Mouse (Mus musculus): Measurements from ENCODE around the gene Apoh. TPM values are rescaled to one million over a fixed set of nuclear protein-coding genes. Genes with fewer than 3 reads are reported as not detected.

The Apoh gene
- total and polyA plus RNA-seq, 2 experiments from 2014 or later = 0.35 TPM; not detected in 1

DNA sequence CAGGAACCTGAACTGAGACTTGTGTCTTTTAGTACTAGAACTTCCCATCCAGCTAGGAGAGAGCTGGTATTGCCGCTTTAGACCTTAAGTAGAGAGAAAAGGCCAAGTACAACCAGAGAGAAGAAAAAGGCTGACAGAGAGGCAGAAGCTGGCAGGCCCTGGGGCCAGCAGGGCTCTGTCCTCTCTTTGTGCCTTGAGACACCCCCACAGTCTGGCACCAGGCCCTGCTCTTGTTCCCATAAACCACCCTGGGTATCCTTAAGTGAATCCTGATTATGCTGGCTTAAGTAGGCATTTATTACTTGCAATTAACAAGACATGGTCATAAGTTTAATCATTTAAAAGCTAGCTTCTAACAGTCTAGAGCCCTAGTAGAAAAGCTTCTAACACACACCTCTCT lies 42.7 kb upstream of the Apoh start:
- Histone ChIP-seq H3K4me3 (ENCODE audit: low read depth, low read length) (no peak overlapping the region), H3K36me3 (ENCODE audit: insufficient read depth, low read length) (no peaks in the 10 kb centered on the region), H3K9ac (replicated peaks; ENCODE audit: low read length, poor library complexity, severe bottlenecking) (no peak overlapping the region), H3K9me3 (ENCODE audit: low read length) (no peaks in the 10 kb centered on the region), H3K4me2 (ENCODE audit: low read depth, low read length, poor library complexity, severe bottlenecking) (no peak overlapping the region), H3K4me1 (ENCODE audit: insufficient read depth, low read length) (peaks cover 3% of the 10 kb centered on the region; the same call in 1 of the 2 replicates), H3K27ac (ENCODE audit: low read depth, low read length) (no peak overlapping the region), H3K27me3 (ENCODE audit: insufficient read depth, low read length) (no peaks in the 10 kb centered on the region)
- no peak for TF ChIP-seq CTCF (IDR thresholded peaks at IDR 0.05)
- WGBS = 88% methylated on average over 1 of the region's 1 CpGs
- no peak for DNase-seq (ENCODE audit: low spot score)
- ATAC-seq (ENCODE audit: low FRiP score) = no peak

DNA sequence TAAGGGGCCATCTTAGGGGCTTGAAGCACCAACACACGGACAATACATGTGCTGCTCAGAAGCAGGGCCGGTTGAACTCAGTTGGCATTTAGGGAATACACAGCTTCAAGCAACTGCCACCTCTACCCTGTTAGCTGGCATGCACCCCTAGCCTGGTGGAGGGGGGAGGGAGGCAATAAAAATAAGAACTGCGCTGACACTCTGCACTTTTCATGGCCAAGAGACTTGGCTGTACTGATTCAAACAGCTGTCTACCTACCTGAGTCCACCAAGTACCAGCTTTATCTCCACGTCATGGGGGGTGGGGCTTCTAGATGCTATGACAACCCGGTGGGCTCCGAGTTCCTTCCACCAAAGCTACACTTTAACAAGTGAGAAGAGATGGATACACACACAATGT lies 42.1 kb upstream of the Apoh start:
- Histone ChIP-seq H3K9ac (replicated peaks; ENCODE audit: low read length, poor library complexity, severe bottlenecking) (no peak overlapping the region), H3K27ac (ENCODE audit: low read depth, low read length) (no peak overlapping the region), H3K4me3 (ENCODE audit: low read depth, low read length) (no peak overlapping the region), H3K36me3 (ENCODE audit: insufficient read depth, low read length) (no peaks in the 10 kb centered on the region), H3K4me1 (ENCODE audit: insufficient read depth, low read length) (peaks cover 3% of the 10 kb centered on the region; the same call in 1 of the 2 replicates), H3K4me2 (ENCODE audit: low read depth, low read length, poor library complexity, severe bottlenecking) (no peak overlapping the region), H3K27me3 (ENCODE audit: insufficient read depth, low read length) (no peaks in the 10 kb centered on the region), H3K9me3 (ENCODE audit: low read length) (no peaks in the 10 kb centered on the region)
- TF ChIP-seq CTCF (IDR thresholded peaks at IDR 0.05) = no peak
- WGBS = 77% methylated on average over 6 of the region's 6 CpGs
- ATAC-seq (ENCODE audit: low FRiP score) (no peak), DNase-seq (ENCODE audit: low spot score) (no peak)

DNA sequence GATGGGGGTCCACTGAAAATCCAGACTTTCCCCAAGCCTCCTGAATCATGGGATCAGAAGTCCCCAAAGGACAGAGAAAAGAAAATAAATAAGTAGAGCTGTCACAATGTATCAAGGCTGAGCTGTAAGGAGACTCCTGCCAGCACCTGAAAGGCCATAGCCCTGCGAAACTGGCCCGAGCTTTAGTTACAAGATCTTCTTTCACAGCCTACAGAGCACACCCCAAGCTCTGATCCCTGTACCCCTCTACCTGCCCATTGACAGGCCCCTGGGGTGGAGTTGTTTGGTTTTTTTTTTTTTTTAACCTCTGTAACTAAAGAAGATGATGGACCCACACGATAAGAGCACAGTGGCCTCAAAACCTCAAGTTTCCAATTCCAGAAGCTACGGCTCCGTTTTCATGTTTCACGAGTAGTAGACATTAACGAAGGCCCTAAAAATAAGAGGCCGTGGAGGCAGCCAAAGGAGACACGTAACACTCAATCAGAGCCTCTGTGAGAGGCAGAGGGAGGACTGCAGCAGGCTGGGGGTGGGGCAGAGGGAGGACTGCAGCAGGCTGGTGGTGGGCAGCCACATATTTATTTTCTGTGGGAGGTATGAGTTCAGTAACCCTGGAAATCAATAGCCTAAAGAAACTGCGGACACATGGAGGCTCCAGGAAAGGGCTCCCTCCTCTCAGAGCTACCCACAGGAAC lies 41.2 kb upstream of the Apoh start:
- DNase-seq (ENCODE audit: low spot score) = no peak
- 85% methylated on average over 10 of the region's 10 CpGs for WGBS
- no peak for ATAC-seq (ENCODE audit: low FRiP score)

DNA sequence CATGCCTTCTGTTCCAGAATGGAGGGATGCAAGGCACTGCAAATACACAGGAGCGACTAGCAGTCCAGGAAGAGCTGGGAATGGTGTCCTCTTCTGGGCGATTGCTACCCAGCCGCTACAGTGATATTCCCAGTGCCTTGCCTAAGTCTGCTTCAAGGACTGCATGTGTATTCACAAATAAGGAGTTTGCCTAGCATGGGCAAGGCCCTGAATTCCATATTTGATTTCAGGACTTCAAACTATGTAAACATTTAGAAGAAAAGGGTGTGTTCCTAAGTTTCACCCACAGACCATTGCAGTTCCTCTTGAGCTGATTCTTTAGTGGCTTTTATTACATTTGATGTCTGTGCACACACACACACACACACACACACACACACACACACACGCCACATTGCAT lies 39.4 kb upstream of the Apoh start:
- no peaks in the 10 kb centered on the region for H3K4me1 ChIP-seq (ENCODE audit: insufficient read depth, low read length)
- no peaks in the 10 kb centered on the region for H3K36me3 ChIP-seq (ENCODE audit: insufficient read depth, low read length)
- ATAC-seq (ENCODE audit: low FRiP score) (no peak), DNase-seq (ENCODE audit: low spot score) (no peak)
- no peak overlapping the region for H3K9ac ChIP-seq (replicated peaks; ENCODE audit: low read length, poor library complexity, severe bottlenecking)
- H3K27me3 ChIP-seq (ENCODE audit: insufficient read depth, low read length) = no peaks in the 10 kb centered on the region
- WGBS = 95% methylated on average over 4 of the region's 4 CpGs
- no peak overlapping the region for H3K27ac ChIP-seq (ENCODE audit: low read depth, low read length)
- no peak overlapping the region for H3K4me3 ChIP-seq (ENCODE audit: low read depth, low read length)
- no peak for TF ChIP-seq CTCF (IDR thresholded peaks at IDR 0.05)
- no peaks in the 10 kb centered on the region for H3K9me3 ChIP-seq (ENCODE audit: low read length)
- H3K4me2 ChIP-seq (ENCODE audit: low read depth, low read length, poor library complexity, severe bottlenecking) = no peak overlapping the region

More for the DNA sequence above, 41.2 kb upstream of the Apoh start:
- no peaks in the 10 kb centered on the region for H3K9me3 ChIP-seq (ENCODE audit: low read length)
- no peak overlapping the region for H3K27ac ChIP-seq (ENCODE audit: low read depth, low read length)
- H3K27me3 ChIP-seq (ENCODE audit: insufficient read depth, low read length) = no peaks in the 10 kb centered on the region
- H3K4me3 ChIP-seq (ENCODE audit: low read depth, low read length) = no peak overlapping the region
- TF ChIP-seq CTCF (IDR thresholded peaks at IDR 0.05) = no peak
- peaks cover 3% of the 10 kb centered on the region; the same call in 1 of the 2 replicates for H3K4me1 ChIP-seq (ENCODE audit: insufficient read depth, low read length)
- no peaks in the 10 kb centered on the region for H3K36me3 ChIP-seq (ENCODE audit: insufficient read depth, low read length)
- H3K4me2 ChIP-seq (ENCODE audit: low read depth, low read length, poor library complexity, severe bottlenecking) = no peak overlapping the region
- H3K9ac ChIP-seq (replicated peaks; ENCODE audit: low read length, poor library complexity, severe bottlenecking) = no peak overlapping the region

DNA sequence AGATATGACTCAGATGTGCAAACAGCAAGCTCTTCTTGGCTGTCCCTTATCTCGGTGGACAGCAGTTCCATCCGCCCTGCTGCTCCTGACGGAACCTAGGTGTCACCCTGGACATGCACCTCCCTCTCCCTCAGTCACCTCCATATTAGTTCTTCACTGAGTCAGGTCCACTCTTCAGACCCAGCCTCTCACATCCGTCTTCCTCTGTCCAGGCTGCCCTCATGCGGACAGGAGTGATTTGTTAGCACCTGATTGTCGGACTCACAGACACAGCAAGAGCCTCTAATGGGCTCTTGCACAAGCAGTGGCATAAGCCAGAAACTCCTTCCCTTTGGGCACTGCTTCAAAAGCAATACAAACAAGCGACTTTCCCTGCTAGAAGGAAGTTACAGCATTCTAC lies 35.9 kb upstream of the Apoh start:
- no peak overlapping the region for H3K27ac ChIP-seq (ENCODE audit: low read depth, low read length)
- no peak for ATAC-seq (ENCODE audit: low FRiP score)
- DNase-seq (ENCODE audit: low spot score) = no peak
- no peaks in the 10 kb centered on the region for H3K4me1 ChIP-seq (ENCODE audit: insufficient read depth, low read length)
- H3K9ac ChIP-seq (replicated peaks; ENCODE audit: low read length, poor library complexity, severe bottlenecking) = no peak overlapping the region
- no peaks in the 10 kb centered on the region for H3K27me3 ChIP-seq (ENCODE audit: insufficient read depth, low read length)
- 91% methylated on average over 7 of the region's 7 CpGs for WGBS
- no peaks in the 10 kb centered on the region for H3K36me3 ChIP-seq (ENCODE audit: insufficient read depth, low read length)
- H3K4me2 ChIP-seq (ENCODE audit: low read depth, low read length, poor library complexity, severe bottlenecking) = no peak overlapping the region
- TF ChIP-seq CTCF (IDR thresholded peaks at IDR 0.05) = no peak
- no peak overlapping the region for H3K4me3 ChIP-seq (ENCODE audit: low read depth, low read length)
- no peaks in the 10 kb centered on the region for H3K9me3 ChIP-seq (ENCODE audit: low read length)

DNA sequence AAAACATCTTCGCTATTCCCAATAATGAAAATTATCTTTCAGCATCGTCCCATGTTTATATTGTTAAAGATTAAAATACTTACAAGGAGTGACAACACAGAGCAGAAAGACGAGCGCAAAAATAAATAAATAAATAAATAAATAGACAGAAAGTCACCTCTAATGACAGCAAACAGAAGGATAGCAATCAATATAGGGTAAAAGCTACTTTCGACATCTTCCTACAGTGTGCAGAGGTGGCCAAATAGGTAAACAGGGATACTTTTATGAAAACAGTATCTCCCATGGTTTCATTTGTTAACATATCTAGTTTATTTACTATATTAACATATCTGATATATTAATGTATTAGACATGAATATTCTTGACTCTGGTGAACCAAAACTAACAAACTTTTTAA lies 34.9 kb upstream of the Apoh start:
- Histone ChIP-seq H3K27ac (ENCODE audit: low read depth, low read length) (no peak overlapping the region), H3K36me3 (ENCODE audit: insufficient read depth, low read length) (no peaks in the 10 kb centered on the region), H3K4me2 (ENCODE audit: low read depth, low read length, poor library complexity, severe bottlenecking) (no peak overlapping the region), H3K4me3 (ENCODE audit: low read depth, low read length) (no peak overlapping the region), H3K9ac (replicated peaks; ENCODE audit: low read length, poor library complexity, severe bottlenecking) (no peak overlapping the region), H3K9me3 (ENCODE audit: low read length) (no peaks in the 10 kb centered on the region), H3K4me1 (ENCODE audit: insufficient read depth, low read length) (no peaks in the 10 kb centered on the region), H3K27me3 (ENCODE audit: insufficient read depth, low read length) (no peaks in the 10 kb centered on the region)
- TF ChIP-seq CTCF (IDR thresholded peaks at IDR 0.05) = no peak
- DNase-seq (ENCODE audit: low spot score) (no peak), ATAC-seq (ENCODE audit: low FRiP score) (no peak)
- WGBS = 97% methylated on average over 5 of the region's 5 CpGs
